Mouse (Mus musculus): ENCODE data around the gene Arpc2. TPM values are rescaled to one million over a fixed set of nuclear protein-coding genes. Genes with fewer than 3 reads are reported as not detected.
A peak's percentile ranks its signal among the peaks of the same experiment; 100 is the strongest.

Arpc2 gene
- 351 and 359 TPM in 2 replicates for polyA plus RNA-seq (2014; fragmentation: Nextera tagmentation; extraction: Ambion mirVana)

DNA sequence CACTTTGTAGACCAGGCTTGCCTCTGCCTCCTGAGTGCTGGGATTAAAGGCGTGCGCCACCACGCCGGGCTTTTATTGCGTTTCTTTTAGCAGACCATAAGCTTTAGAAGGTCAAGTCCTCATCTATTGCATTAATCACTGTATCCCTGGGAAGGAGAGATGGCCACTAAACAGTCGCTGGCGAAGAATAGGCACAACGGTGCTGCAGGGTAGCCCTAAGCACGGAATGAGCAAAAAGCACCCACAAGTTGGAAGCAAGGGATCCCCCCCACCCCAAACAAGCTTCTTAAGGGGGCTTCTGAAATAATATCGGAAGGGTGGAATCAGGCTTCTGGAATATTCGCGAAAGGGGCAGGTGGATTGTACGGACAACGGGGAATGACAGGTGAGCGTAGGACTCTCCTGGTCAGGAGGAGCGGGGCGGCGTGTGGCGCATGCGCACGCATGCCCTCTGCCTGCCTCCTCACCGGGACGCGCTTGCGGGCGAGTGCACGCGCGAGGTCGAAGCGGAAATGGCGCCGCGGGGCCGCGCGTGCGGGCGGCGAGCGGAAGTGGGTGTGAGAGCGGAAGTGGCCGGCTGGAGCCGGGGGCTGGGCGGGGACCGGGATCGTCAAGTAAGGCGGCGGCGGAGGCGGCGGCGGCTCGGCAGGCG, at the start of gene Arpc2:
Arpc2 (plus strand) TSS at position 147 of the 652 bp plus-strand sequence.
- Histone ChIP-seq H3K4me3 (ENCODE audit: control insufficient read depth in 1 of 2, insufficient read depth in 1 of 2, low read depth in 1 of 2, low read length in 2 of 2) (peak within 1 kb of the TSS; percentile 70 to 99), H3K4me2 (ENCODE audit: low read length) (peak within 1 kb of the TSS; percentile 79), H3K27ac (replicated peaks in 1 of 2; ENCODE audit: control insufficient read depth in 1 of 2, insufficient read depth in 1 of 2, low read depth in 2 of 2, low read length in 2 of 2) (peak within 1 kb of the TSS; percentile 91 to 96), H3K36me3 (ENCODE audit: control insufficient read depth, insufficient read depth, low read length) (no peaks in the 10 kb centered on the region), H3K9ac (ENCODE audit: low read length) (peak within 1 kb of the TSS; percentile 99), H3K4me1 (ENCODE audit: control insufficient read depth in 2 of 2, insufficient read depth in 2 of 2, low read length in 2 of 2) (peaks cover 13 to 33% of the 10 kb centered on the region in 2 experiments), H3K27me3 (ENCODE audit: control insufficient read depth, insufficient read depth, low read length) (no peaks in the 10 kb centered on the region), H3K9me3 (ENCODE audit: control insufficient read depth, low read length) (no peaks in the 10 kb centered on the region)
- ATAC-seq (ENCODE audit: insufficient number of reproducible peaks, insufficient read depth, low FRiP score, low read depth) = peak; percentile 88
- WGBS = 2% methylated on average over 43 of the region's 55 CpGs

DNA sequence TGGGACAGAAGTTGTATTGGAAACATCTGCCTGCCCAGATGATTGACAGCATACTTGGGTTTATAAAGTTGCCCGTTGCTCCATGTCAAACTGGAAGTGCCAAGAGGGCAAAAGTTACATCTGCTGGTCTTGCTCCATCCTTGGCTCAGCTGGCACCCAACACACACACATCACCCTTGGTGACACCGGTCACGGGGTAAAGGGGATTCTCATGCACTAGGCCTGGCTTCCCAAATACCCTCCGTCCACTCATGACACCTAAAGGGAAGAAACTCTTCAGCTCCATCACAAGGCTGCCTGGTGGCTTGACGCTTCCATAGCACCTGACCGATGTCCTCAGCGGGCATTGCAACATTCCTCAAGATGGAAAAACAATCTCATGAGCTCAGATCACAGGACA, 45.4 kb upstream of the Arpc2 start:
- no peak overlapping the region for H3K4me3 ChIP-seq (ENCODE audit: control insufficient read depth in 1 of 2, insufficient read depth in 1 of 2, low read depth in 1 of 2, low read length in 2 of 2)
- WGBS = 88% methylated on average over 7 of the region's 7 CpGs
- no peak for ATAC-seq (ENCODE audit: insufficient number of reproducible peaks, insufficient read depth, low FRiP score, low read depth)

DNA sequence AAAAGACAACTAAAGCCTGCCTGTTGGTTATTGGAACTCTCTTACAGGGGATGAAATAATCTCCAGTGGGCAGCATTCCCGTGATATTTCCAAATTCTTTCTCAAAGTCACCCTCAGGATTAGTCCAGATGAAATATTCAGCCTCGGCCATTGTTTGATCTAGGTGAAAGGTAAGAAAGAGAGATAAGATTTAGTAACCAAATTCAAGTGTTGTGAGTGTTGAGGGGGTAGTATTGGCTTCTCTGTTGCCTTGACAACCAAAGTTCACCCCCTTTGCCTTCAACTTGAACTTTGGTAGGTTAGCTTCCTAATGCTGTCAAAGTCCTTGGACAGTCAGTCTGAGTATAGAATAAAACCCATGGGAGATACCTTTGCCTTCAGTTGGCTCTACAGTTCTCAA, 43.2 kb upstream of the Arpc2 start:
- Histone ChIP-seq H3K36me3 (ENCODE audit: control insufficient read depth, insufficient read depth, low read length) (no peaks in the 10 kb centered on the region), H3K9me3 (ENCODE audit: control insufficient read depth, low read length) (no peaks in the 10 kb centered on the region), H3K4me3 (ENCODE audit: control insufficient read depth in 1 of 2, insufficient read depth in 1 of 2, low read depth in 1 of 2, low read length in 2 of 2) (no peak overlapping the region), H3K27me3 (ENCODE audit: control insufficient read depth, insufficient read depth, low read length) (no peaks in the 10 kb centered on the region), H3K4me2 (ENCODE audit: low read length) (no peak overlapping the region), H3K9ac (ENCODE audit: low read length) (no peak overlapping the region), H3K27ac (replicated peaks in 1 of 2; ENCODE audit: control insufficient read depth in 1 of 2, insufficient read depth in 1 of 2, low read depth in 2 of 2, low read length in 2 of 2) (no peak overlapping the region), H3K4me1 (ENCODE audit: control insufficient read depth in 2 of 2, insufficient read depth in 2 of 2, low read length in 2 of 2) (no peaks in the 10 kb centered on the region)
- 68% methylated on average over 2 of the region's 2 CpGs for WGBS
- ATAC-seq (ENCODE audit: insufficient number of reproducible peaks, insufficient read depth, low FRiP score, low read depth) = no peak

More for the DNA sequence above, 45.4 kb upstream of the Arpc2 start:
- Histone ChIP-seq H3K27ac (replicated peaks in 1 of 2; ENCODE audit: control insufficient read depth in 1 of 2, insufficient read depth in 1 of 2, low read depth in 2 of 2, low read length in 2 of 2) (no peak overlapping the region), H3K4me1 (ENCODE audit: control insufficient read depth in 2 of 2, insufficient read depth in 2 of 2, low read length in 2 of 2) (no peaks in the 10 kb centered on the region), H3K27me3 (ENCODE audit: control insufficient read depth, insufficient read depth, low read length) (no peaks in the 10 kb centered on the region), H3K36me3 (ENCODE audit: control insufficient read depth, insufficient read depth, low read length) (no peaks in the 10 kb centered on the region), H3K9me3 (ENCODE audit: control insufficient read depth, low read length) (no peaks in the 10 kb centered on the region), H3K4me2 (ENCODE audit: low read length) (no peak overlapping the region), H3K9ac (ENCODE audit: low read length) (no peak overlapping the region)

DNA sequence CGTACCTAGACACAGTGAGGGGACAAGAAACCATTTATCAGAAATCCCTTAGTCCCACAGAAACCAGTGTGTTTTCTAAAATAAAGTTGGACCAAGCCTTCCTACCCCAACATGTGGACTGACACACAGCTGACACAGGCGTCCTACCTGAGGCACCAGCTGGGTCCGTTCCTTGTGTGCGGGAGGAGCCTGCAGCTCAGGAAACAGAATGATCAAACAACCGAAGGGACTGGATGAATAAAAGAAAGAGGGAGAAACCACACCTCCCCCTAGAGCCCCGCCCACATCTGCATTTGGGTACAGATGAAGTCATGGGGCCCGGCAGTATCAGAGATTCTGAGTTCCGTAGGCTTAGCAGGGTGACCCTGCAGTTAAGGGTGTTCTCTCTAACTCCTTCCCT, 41.4 kb upstream of the Arpc2 start, which contains the start of gene Cxcr1:
Cxcr1 (minus strand) TSS at position 187 of the 400 bp plus-strand sequence.
- ATAC-seq (ENCODE audit: insufficient number of reproducible peaks, insufficient read depth, low FRiP score, low read depth) = no peak
- Histone ChIP-seq H3K4me2 (ENCODE audit: low read length) (no peak within 1 kb of the TSS), H3K9me3 (ENCODE audit: control insufficient read depth, low read length) (no peaks in the 10 kb centered on the region), H3K27me3 (ENCODE audit: control insufficient read depth, insufficient read depth, low read length) (no peaks in the 10 kb centered on the region), H3K9ac (ENCODE audit: low read length) (no peak within 1 kb of the TSS), H3K4me3 (ENCODE audit: control insufficient read depth in 1 of 2, insufficient read depth in 1 of 2, low read depth in 1 of 2, low read length in 2 of 2) (no peak within 1 kb of the TSS), H3K27ac (replicated peaks in 1 of 2; ENCODE audit: control insufficient read depth in 1 of 2, insufficient read depth in 1 of 2, low read depth in 2 of 2, low read length in 2 of 2) (no peak within 1 kb of the TSS), H3K4me1 (ENCODE audit: control insufficient read depth in 2 of 2, insufficient read depth in 2 of 2, low read length in 2 of 2) (no peaks in the 10 kb centered on the region), H3K36me3 (ENCODE audit: control insufficient read depth, insufficient read depth, low read length) (no peaks in the 10 kb centered on the region)
- 73% methylated on average over 8 of the region's 8 CpGs for WGBS

DNA sequence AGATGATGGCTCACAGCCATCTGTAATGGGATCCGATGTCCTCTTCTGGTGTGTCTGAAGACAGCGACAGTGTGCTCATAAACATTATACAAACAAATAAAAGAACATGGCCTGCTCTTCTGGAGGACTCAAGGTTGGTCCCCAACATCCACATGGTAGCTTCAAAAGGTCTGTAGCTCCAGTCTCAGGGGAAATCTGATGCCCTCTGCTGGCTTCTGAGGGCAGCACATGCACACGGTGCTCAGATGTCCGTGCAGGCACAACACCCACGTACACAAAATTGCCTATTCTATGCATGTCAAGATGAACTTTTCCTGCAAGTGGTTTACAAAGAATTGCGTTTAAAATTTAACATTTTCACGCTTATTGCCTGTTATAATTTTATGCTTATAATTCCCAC, 39.9 kb upstream of the Arpc2 start:
- no peak overlapping the region for H3K27ac ChIP-seq (replicated peaks in 1 of 2; ENCODE audit: control insufficient read depth in 1 of 2, insufficient read depth in 1 of 2, low read depth in 2 of 2, low read length in 2 of 2)
- H3K36me3 ChIP-seq (ENCODE audit: control insufficient read depth, insufficient read depth, low read length) = no peaks in the 10 kb centered on the region
- 45% methylated on average over 7 of the region's 7 CpGs for WGBS
- peaks cover 0 to under 1% of the 10 kb centered on the region in 2 experiments; a peak in 1 of 4 replicates for H3K4me1 ChIP-seq (ENCODE audit: control insufficient read depth in 2 of 2, insufficient read depth in 2 of 2, low read length in 2 of 2)
- H3K9ac ChIP-seq (ENCODE audit: low read length) = no peak overlapping the region
- no peak overlapping the region for H3K4me3 ChIP-seq (ENCODE audit: control insufficient read depth in 1 of 2, insufficient read depth in 1 of 2, low read depth in 1 of 2, low read length in 2 of 2)
- ATAC-seq (ENCODE audit: insufficient number of reproducible peaks, insufficient read depth, low FRiP score, low read depth) = no peak
- H3K4me2 ChIP-seq (ENCODE audit: low read length) = no peak overlapping the region
- H3K27me3 ChIP-seq (ENCODE audit: control insufficient read depth, insufficient read depth, low read length) = no peaks in the 10 kb centered on the region
- no peaks in the 10 kb centered on the region for H3K9me3 ChIP-seq (ENCODE audit: control insufficient read depth, low read length)

DNA sequence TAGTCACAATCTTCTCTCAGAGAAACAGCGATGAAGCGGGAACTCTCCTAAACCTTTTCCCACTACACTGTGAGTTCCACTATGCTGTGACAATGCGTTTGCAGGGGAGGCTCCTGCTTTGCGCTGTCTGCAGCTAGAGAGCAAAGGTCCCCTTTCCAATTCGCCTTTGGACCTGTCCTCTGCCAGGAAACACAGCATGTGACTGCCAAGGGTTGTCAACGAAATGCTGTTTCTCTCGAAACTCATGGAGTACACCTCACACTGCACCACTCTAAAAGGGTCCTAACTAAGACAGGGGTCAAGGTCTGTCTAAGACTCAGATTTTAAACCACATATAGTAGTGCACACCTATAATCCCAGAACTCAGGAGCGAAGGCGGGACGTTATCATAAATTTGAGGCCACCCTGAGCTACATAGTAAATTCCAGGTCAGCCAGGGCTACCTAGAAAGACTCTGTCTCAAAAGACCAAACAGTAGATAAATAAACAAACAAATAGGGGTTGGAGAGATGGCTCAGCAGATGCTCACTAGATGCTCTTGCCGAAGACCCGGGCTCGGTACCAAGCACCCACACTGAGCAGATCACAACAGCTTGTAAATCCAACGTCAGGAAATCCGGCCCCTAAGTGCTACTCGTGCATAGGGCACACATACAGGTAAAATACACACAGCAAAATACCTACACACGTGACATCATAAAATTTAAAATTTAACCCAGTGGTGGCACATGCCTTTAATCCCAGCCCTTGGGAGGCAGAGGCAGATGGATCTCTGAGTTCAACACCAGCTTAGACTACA, 39.1 kb upstream of the Arpc2 start:
- H3K27ac ChIP-seq (replicated peaks in 1 of 2; ENCODE audit: control insufficient read depth in 1 of 2, insufficient read depth in 1 of 2, low read depth in 2 of 2, low read length in 2 of 2) = no peak overlapping the region
- H3K4me2 ChIP-seq (ENCODE audit: low read length) = no peak overlapping the region
- WGBS = 72% methylated on average over 17 of the region's 17 CpGs
- no peak overlapping the region for H3K9ac ChIP-seq (ENCODE audit: low read length)
- H3K9me3 ChIP-seq (ENCODE audit: control insufficient read depth, low read length) = no peaks in the 10 kb centered on the region
- H3K27me3 ChIP-seq (ENCODE audit: control insufficient read depth, insufficient read depth, low read length) = no peaks in the 10 kb centered on the region
- no peak for ATAC-seq (ENCODE audit: insufficient number of reproducible peaks, insufficient read depth, low FRiP score, low read depth)
- no peak overlapping the region for H3K4me3 ChIP-seq (ENCODE audit: control insufficient read depth in 1 of 2, insufficient read depth in 1 of 2, low read depth in 1 of 2, low read length in 2 of 2)
- no peaks in the 10 kb centered on the region for H3K36me3 ChIP-seq (ENCODE audit: control insufficient read depth, insufficient read depth, low read length)
- peaks cover 0 to 2% of the 10 kb centered on the region in 2 experiments; a peak in 1 of 4 replicates for H3K4me1 ChIP-seq (ENCODE audit: control insufficient read depth in 2 of 2, insufficient read depth in 2 of 2, low read length in 2 of 2)

DNA sequence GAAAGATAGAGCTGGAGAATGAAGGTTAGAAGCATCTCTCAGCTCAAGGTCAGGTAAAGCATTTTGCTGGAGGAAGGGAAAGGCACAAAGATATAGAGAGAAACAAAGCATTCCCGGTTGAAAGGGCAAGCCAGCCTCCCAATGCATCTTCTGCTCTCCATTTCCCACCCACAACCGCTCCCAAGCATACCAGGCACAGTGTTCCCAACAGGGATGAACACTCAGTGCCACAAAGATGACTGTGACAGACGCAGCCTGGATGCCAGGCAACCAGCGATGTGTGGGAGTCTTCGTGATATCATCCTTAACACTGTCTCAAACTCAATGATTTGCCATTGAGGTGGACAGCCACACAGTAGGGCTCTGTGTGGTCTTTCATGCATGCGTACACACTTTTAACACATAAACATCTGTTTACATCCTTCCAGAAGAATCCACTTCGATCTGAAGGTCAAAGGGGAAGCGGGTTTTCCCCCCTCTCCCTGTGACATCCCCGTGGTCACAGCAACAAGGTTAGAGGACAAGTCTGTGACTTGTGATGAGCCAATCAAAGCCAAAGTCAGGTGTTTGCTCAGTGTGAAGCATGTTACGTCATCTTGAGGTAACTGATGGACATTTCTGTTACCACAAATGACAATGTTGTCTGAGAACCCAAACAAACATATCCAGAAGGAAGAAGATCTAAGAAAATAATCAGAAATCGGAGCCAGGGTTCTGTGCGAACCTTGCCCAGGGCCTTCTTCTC, 38.0 kb upstream of the Arpc2 start:
- Histone ChIP-seq H3K4me3 (ENCODE audit: control insufficient read depth in 1 of 2, insufficient read depth in 1 of 2, low read depth in 1 of 2, low read length in 2 of 2) (no peak overlapping the region), H3K27me3 (ENCODE audit: control insufficient read depth, insufficient read depth, low read length) (no peaks in the 10 kb centered on the region), H3K27ac (replicated peaks in 1 of 2; ENCODE audit: control insufficient read depth in 1 of 2, insufficient read depth in 1 of 2, low read depth in 2 of 2, low read length in 2 of 2) (no peak overlapping the region), H3K9ac (ENCODE audit: low read length) (no peak overlapping the region), H3K4me1 (ENCODE audit: control insufficient read depth in 2 of 2, insufficient read depth in 2 of 2, low read length in 2 of 2) (peaks cover 0 to 2% of the 10 kb centered on the region in 2 experiments; a peak in 1 of 4 replicates), H3K4me2 (ENCODE audit: low read length) (no peak overlapping the region), H3K9me3 (ENCODE audit: control insufficient read depth, low read length) (no peaks in the 10 kb centered on the region), H3K36me3 (ENCODE audit: control insufficient read depth, insufficient read depth, low read length) (no peaks in the 10 kb centered on the region)
- 81% methylated on average over 12 of the region's 12 CpGs for WGBS
- no peak for ATAC-seq (ENCODE audit: insufficient number of reproducible peaks, insufficient read depth, low FRiP score, low read depth)

All from heart, embryonic 14.5 days (tissue).